Mouse (Mus musculus) intestine, embryonic 14.5 days (tissue): Measurements from ENCODE around the gene Gm11634. TPM values are rescaled to one million over a fixed set of nuclear protein-coding genes. Genes with fewer than 3 reads are reported as not detected.
"Not testable (repeated sequence)": the region's sequence is repeated elsewhere in the genome, so short reads cannot be mapped to it uniquely, and the experiment has no call there.

Experiments used
- ATAC-seq: fragments of 200-750 bp; cut with Nextera tagmentation; replicated peaks from 2 replicates; pipeline ENCODE4 v1.8.0; 2017; ENCODE audit warnings: low read depth, moderate number of reproducible peaks, moderate TSS enrichment, moderate library complexity; ENCODE audit not compliant: low FRiP score, low TSS enrichment
- DNase-seq: peaks from one replicate; pipeline ENCODE4 v3.0.0-alpha.2; 2018; ENCODE audit warnings: low spot score
- H3K27ac ChIP-seq: fragments of 300-500 bp; sonication (generic); 2 replicates; pipeline ENCODE4 v1.5.1; 2014; ENCODE audit warnings: low read depth, mild to moderate bottlenecking, control low read depth
- H3K27me3 ChIP-seq: fragments of 300-500 bp; sonication (generic); replicated peaks from 2 replicates; pipeline ENCODE4 v1.6.1; 2014; ENCODE audit warnings: low read length, control low read depth; ENCODE audit not compliant: control insufficient read depth, insufficient read depth
- H3K36me3 ChIP-seq: fragments of 300-500 bp; sonication (generic); 2 replicates; pipeline ENCODE4 v1.6.1; 2014; ENCODE audit warnings: low read length, control low read depth; ENCODE audit not compliant: control insufficient read depth, insufficient read depth
- H3K4me1 ChIP-seq: fragments of 300-500 bp; sonication (generic); replicated peaks from 2 replicates; pipeline ENCODE4 v1.6.1; 2014; ENCODE audit warnings: low read length, control low read depth, mixed read lengths; ENCODE audit not compliant: control insufficient read depth, insufficient read depth
- H3K4me2 ChIP-seq: fragments of 300-500 bp; sonication (generic); 2 replicates; pipeline ENCODE4 v1.6.1; 2014; ENCODE audit warnings: low read length
- H3K4me3 ChIP-seq: fragments of 300-500 bp; sonication (generic); 2 replicates; pipeline ENCODE4 v1.5.1; 2014; ENCODE audit warnings: low read depth, low read length, control low read depth, mixed read lengths
- H3K9ac ChIP-seq: fragments of 300-500 bp; sonication (generic); 2 replicates; pipeline ENCODE4 v1.6.1; 2014; ENCODE audit warnings: mild to moderate bottlenecking, low read length
- H3K9me3 ChIP-seq: fragments of 300-500 bp; sonication (generic); 2 replicates; pipeline ENCODE4 v1.6.1; 2016; ENCODE audit warnings: low read length, control low read depth; ENCODE audit not compliant: control insufficient read depth
- WGBS: fragments of 180-500 bp; shearing (Covaris S2); extraction: QIAGEN DNeasy Blood & Tissue Kit; methylation state at CpG from one replicate; pipeline ENCODE4 v1.1.7; 2014; 5-methylcytosine and 5-hydroxymethylcytosine counted together
- polyA plus RNA-seq: library from polyadenylated mRNA; unstranded; fragments of >200 nt; fragmentation: Nextera tagmentation; extraction: Ambion mirVana; gene quantifications from 2 replicates; pipeline ENCODE4 v1.2.1, GENCODE M21; 2014

Gene Gm11634
- polyA plus RNA-seq = not detected in 2 replicates

GRCm38 (mm10) chr11:101599156-101599555 lies at the start of gene Gm11634:
Gm11634 (minus strand) TSS chr11:101599256.
- no peak within 1 kb of the TSS for H3K4me3 ChIP-seq
- H3K27ac ChIP-seq = no peak within 1 kb of the TSS
- H3K27me3 ChIP-seq = no peaks in the 10 kb centered on the region
- no peak within 1 kb of the TSS for H3K4me2 ChIP-seq
- no peaks in the 10 kb centered on the region for H3K4me1 ChIP-seq
- no peaks in the 10 kb centered on the region for H3K36me3 ChIP-seq
- no peak for ATAC-seq
- no peak within 1 kb of the TSS for H3K9ac ChIP-seq
- WGBS = 74% methylated on average over 6 of the region's 6 CpGs
- H3K9me3 ChIP-seq = no peaks in the 10 kb centered on the region
- no peak for DNase-seq

DNA sequence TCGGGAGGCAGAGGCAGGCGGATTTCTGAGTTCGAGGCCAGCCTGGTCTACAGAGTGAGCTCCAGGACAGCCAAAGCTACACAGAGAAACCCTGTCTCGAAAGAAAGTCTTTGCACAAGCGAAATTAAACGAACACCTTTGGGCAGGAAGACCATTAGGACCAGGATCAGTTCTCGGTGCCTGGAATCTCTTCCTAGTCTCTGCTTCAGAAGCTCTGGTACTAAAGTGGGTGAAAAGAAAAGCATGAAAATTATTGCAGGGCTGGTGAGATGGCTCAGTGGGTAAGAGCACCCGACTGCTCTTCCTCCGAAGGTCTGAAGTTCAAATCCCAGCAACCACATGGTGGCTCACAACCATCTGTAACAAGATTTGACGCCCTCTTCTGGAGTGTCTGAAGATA lies 48.0 kb upstream of the Gm11634 start:
- 91% methylated on average over 10 of the region's 10 CpGs for WGBS
- H3K9ac ChIP-seq, H3K36me3 ChIP-seq, H3K4me1 ChIP-seq, DNase-seq, H3K4me3 ChIP-seq, H3K4me2 ChIP-seq, H3K9me3 ChIP-seq, H3K27me3 ChIP-seq, ATAC-seq: not testable (repeated sequence)
- H3K27ac ChIP-seq = peak overlapping the region; percentile 92; the same call in 1 of the 2 replicates

GRCm38 (mm10) chr11:101646283-101646794 lies 47.3 kb upstream of the Gm11634 start:
- Histone ChIP-seq H3K4me2 (peak overlapping the region; percentile 46), H3K27ac (peak overlapping the region; percentile 92), H3K4me3 (peak overlapping the region; percentile 18; the same call in 1 of the 2 replicates), H3K9ac (peak overlapping the region; percentile 43)
- not testable (repeated sequence) for H3K4me1 ChIP-seq, H3K9me3 ChIP-seq, H3K27me3 ChIP-seq, H3K36me3 ChIP-seq, ATAC-seq
- peak; percentile 66 for DNase-seq
- 13% methylated on average over 13 of the region's 16 CpGs for WGBS

DNA sequence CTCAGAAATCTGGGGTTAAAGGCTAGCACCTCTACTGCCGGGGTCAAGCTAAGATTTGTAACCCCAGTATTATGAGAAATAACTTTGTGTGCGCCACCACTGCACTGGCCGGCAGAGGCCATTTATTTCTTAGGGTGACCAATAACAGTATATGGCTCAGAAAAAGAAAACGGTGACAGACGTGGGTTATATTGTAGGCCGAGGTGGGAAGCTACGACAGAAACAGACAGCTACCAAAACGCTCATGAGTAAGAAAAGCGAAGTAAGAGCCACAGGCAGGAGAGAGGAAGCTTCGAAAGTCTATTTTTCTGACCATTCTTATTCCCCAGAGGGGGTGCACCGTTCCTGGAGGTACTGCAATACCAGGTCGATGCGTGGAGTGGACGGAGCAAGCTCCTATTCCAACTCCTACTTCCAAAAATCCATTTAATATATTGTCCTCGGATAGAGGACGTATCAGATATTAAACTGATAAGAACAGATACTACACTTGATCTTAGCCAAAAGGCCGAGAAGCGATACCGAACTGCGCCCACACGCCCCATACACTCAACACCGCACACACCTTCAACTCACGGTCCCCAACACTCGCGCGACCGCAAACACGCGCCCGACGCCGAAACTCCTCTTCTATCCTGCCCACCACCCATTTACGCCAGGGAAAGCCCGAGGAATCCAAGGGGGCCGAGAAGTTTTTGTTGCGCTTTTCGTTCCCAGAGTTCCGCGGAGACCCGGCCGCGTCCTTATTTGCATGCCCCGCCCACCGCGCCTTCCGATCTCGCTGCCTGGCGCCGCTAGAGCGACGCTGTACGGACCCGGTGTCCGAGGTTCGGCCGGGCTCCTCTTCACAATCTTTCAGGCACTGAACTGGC lies 46.6 kb upstream of the Gm11634 start:
- peak overlapping the region; percentile 92 for H3K27ac ChIP-seq

DNA sequence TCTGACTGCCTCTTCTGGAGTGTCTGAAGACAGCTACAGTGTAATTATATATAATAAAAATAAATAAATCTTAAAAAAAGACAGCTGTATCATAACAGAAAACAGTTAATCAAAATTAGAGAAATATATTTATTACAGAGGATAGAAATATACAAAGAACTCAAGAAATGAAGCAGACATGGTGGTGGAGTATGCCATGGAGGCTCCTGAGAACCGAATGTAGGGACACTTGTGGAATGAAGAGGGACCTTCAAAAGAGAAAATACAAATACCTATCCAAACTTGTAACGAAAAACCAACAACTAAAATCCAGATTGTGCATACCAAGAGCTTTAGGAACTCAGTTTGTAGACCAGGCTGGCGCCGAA lies 46.0 kb upstream of the Gm11634 start:
- H3K27me3 ChIP-seq, H3K9me3 ChIP-seq, H3K36me3 ChIP-seq, H3K4me2 ChIP-seq, H3K4me1 ChIP-seq, DNase-seq, H3K9ac ChIP-seq, H3K4me3 ChIP-seq, H3K27ac ChIP-seq, ATAC-seq: not testable (repeated sequence)
- 0% methylated on average over 4 of the region's 4 CpGs for WGBS

More for the DNA sequence above, 46.6 kb upstream of the Gm11634 start:
- Histone ChIP-seq H3K4me3 (peak overlapping the region; percentile 18; the same call in 1 of the 2 replicates), H3K9ac (peak overlapping the region; percentile 43), H3K4me2 (peak overlapping the region; percentile 46)
- H3K36me3 ChIP-seq, H3K27me3 ChIP-seq, H3K9me3 ChIP-seq, H3K4me1 ChIP-seq: not testable (repeated sequence)
- ATAC-seq (peak; percentile 82), DNase-seq (peak; percentile 92)
- WGBS = under 1% methylated on average over 42 of the region's 56 CpGs

GRCm38 (mm10) chr11:101644591-101644990 lies 45.5 kb upstream of the Gm11634 start:
- no peak overlapping the region for H3K9ac ChIP-seq
- no peaks in the 10 kb centered on the region for H3K36me3 ChIP-seq
- no peak overlapping the region for H3K4me2 ChIP-seq
- ATAC-seq (no peak), DNase-seq (no peak)
- 58% methylated on average over 3 of the region's 3 CpGs for WGBS
- peaks cover 3% of the 10 kb centered on the region; the same call in 1 of the 2 replicates for H3K4me1 ChIP-seq
- no peak overlapping the region for H3K27ac ChIP-seq
- H3K27me3 ChIP-seq = no peaks in the 10 kb centered on the region
- H3K4me3 ChIP-seq = no peak overlapping the region
- no peaks in the 10 kb centered on the region for H3K9me3 ChIP-seq

GRCm38 (mm10) chr11:101642931-101643330 lies 43.9 kb upstream of the Gm11634 start:
- H3K4me3 ChIP-seq = no peak overlapping the region
- no peaks in the 10 kb centered on the region for H3K27me3 ChIP-seq
- no peak overlapping the region for H3K27ac ChIP-seq
- ATAC-seq (no peak), DNase-seq (no peak)
- H3K4me1 ChIP-seq = peaks cover 3% of the 10 kb centered on the region; the same call in 1 of the 2 replicates
- no peaks in the 10 kb centered on the region for H3K36me3 ChIP-seq
- H3K9me3 ChIP-seq = no peaks in the 10 kb centered on the region
- 52% methylated on average over 5 of the region's 5 CpGs for WGBS
- H3K4me2 ChIP-seq = no peak overlapping the region
- H3K9ac ChIP-seq = no peak overlapping the region

DNA sequence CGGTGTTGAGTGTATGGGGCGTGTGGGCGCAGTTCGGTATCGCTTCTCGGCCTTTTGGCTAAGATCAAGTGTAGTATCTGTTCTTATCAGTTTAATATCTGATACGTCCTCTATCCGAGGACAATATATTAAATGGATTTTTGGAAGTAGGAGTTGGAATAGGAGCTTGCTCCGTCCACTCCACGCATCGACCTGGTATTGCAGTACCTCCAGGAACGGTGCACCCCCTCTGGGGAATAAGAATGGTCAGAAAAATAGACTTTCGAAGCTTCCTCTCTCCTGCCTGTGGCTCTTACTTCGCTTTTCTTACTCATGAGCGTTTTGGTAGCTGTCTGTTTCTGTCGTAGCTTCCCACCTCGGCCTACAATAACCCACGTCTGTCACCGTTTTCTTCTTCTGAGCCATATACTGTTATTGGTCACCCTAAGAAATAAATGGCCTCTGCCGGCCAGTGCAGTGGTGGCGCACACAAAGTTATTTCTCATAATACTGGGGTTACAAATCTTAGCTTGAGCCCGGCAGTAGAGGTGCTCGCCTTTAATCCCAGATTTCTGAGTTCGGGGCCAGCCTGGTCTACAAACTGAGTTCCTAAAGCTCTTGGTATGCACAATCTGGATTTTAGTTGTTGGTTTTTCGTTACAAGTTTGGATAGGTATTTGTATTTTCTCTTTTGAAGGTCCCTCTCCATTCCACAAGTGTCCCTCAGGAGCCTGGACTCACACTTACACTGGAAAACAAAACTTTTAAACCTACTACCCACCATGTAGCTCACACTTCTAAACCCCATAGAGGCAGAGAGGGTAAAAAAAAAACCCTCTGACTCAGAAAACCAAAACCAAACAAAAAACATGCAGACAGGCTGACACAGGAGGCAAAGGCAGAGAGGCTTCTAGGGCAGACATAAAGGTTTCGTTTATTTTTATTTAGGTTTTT lies 42.9 kb upstream of the Gm11634 start:
- H3K9me3 ChIP-seq, H3K4me3 ChIP-seq, H3K4me1 ChIP-seq, H3K27me3 ChIP-seq, H3K9ac ChIP-seq, H3K36me3 ChIP-seq: not testable (repeated sequence)
- ATAC-seq = peak; percentile 76
- Histone ChIP-seq H3K4me2 (peak overlapping the region; percentile 46; the same call in 1 of the 2 replicates), H3K27ac (peak overlapping the region; percentile 82)
- WGBS = 6% methylated on average over 13 of the region's 26 CpGs
- peak; percentile 70 for DNase-seq
